Mouse (Mus musculus): ENCODE results near the gene Irs2. TPM values are rescaled to one million over a fixed set of nuclear protein-coding genes. Genes with fewer than 3 reads are reported as not detected.

The Irs2 gene
- polyA plus RNA-seq, 1 experiment from 2014 or later: 6.1 TPM

DNA sequence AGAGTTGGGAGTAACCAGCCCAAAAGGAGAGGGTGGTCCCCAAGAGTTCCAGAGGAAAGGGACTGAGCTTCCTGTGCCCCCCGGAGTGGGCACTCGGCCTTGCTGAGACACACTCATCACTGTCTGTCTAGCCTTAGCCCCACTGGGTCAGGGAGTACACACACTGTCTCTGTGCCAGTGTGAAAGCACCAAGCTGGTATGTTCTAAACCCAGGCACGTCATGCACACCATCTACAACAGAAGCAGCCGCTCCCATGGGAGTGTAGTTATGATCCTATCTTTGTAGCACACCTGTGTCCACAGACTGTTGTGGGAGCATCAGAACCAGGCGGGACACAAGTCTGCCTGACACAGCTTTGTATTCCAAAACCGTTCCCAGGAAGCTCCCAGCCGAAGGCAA is 31.8 kb upstream of the Irs2 start:
- H3K4me3 ChIP-seq (ENCODE audit: low read depth, low read length): no peak overlapping the region
- no peak for ATAC-seq (ENCODE audit: low read depth)

DNA sequence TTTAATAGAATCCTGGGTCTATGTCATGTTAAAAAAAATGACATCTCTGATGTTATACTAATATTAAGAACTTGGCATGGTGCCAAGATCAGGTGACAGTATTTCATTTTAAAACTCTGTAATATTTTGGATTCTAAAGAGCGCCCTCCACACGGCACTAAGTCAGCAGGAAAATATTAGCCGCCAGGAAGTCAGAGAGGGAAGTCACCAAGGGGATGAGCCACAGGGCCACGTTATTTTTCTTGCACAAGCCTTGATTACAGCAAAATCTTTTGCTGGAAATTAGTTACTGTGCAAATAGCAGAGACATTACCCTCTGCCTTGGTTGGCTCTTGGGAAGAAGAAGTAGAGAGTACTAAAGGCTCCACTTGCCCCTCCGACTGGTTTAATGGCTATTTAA is 30.5 kb upstream of the Irs2 start:
- H3K4me3 ChIP-seq (ENCODE audit: low read depth, low read length): no peak overlapping the region
- H3K9ac ChIP-seq (replicated peaks; ENCODE audit: low read depth, low read length): no peak overlapping the region
- H3K36me3 ChIP-seq (ENCODE audit: control insufficient read depth, insufficient read depth, low read length): no peaks in the 10 kb centered on the region
- no peak overlapping the region for H3K4me2 ChIP-seq (ENCODE audit: low read depth, low read length)
- ATAC-seq (ENCODE audit: low read depth): no peak
- no peaks in the 10 kb centered on the region for H3K27me3 ChIP-seq (ENCODE audit: control insufficient read depth, insufficient read depth, low read length)
- H3K9me3 ChIP-seq (ENCODE audit: control insufficient read depth, low read length): no peaks in the 10 kb centered on the region
- 77% methylated on average over 5 of the region's 5 CpGs for WGBS
- H3K27ac ChIP-seq (ENCODE audit: low read depth, low read length): no peak overlapping the region
- H3K4me1 ChIP-seq (ENCODE audit: control insufficient read depth, insufficient read depth, low read length): 0 out of 2 replicates have a peak, but pooled peaks cover 2% of the 10 kb centered on the region

More for the DNA sequence above, 31.8 kb upstream of the Irs2 start:
- no peaks in the 10 kb centered on the region for H3K36me3 ChIP-seq (ENCODE audit: control insufficient read depth, insufficient read depth, low read length)
- WGBS: 83% methylated on average over 7 of the region's 7 CpGs
- 0 out of 2 replicates have a peak, but pooled peaks cover 2% of the 10 kb centered on the region for H3K4me1 ChIP-seq (ENCODE audit: control insufficient read depth, insufficient read depth, low read length)
- no peak overlapping the region for H3K27ac ChIP-seq (ENCODE audit: low read depth, low read length)
- no peak overlapping the region for H3K9ac ChIP-seq (replicated peaks; ENCODE audit: low read depth, low read length)
- no peaks in the 10 kb centered on the region for H3K9me3 ChIP-seq (ENCODE audit: control insufficient read depth, low read length)
- H3K27me3 ChIP-seq (ENCODE audit: control insufficient read depth, insufficient read depth, low read length): no peaks in the 10 kb centered on the region
- H3K4me2 ChIP-seq (ENCODE audit: low read depth, low read length): no peak overlapping the region

GRCm38 (mm10) chr8:11038367-11038766 is 30.1 kb upstream of the Irs2 start:
- H3K27me3 ChIP-seq (ENCODE audit: control insufficient read depth, insufficient read depth, low read length): no peaks in the 10 kb centered on the region
- WGBS: 88% methylated on average over 5 of the region's 5 CpGs
- H3K4me1 ChIP-seq (ENCODE audit: control insufficient read depth, insufficient read depth, low read length): 0 out of 2 replicates have a peak, but pooled peaks cover 2% of the 10 kb centered on the region
- H3K9me3 ChIP-seq (ENCODE audit: control insufficient read depth, low read length): no peaks in the 10 kb centered on the region
- H3K4me3 ChIP-seq (ENCODE audit: low read depth, low read length): no peak overlapping the region
- ATAC-seq (ENCODE audit: low read depth): no peak
- H3K36me3 ChIP-seq (ENCODE audit: control insufficient read depth, insufficient read depth, low read length): no peaks in the 10 kb centered on the region
- no peak overlapping the region for H3K4me2 ChIP-seq (ENCODE audit: low read depth, low read length)
- no peak overlapping the region for H3K27ac ChIP-seq (ENCODE audit: low read depth, low read length)
- no peak overlapping the region for H3K9ac ChIP-seq (replicated peaks; ENCODE audit: low read depth, low read length)

DNA sequence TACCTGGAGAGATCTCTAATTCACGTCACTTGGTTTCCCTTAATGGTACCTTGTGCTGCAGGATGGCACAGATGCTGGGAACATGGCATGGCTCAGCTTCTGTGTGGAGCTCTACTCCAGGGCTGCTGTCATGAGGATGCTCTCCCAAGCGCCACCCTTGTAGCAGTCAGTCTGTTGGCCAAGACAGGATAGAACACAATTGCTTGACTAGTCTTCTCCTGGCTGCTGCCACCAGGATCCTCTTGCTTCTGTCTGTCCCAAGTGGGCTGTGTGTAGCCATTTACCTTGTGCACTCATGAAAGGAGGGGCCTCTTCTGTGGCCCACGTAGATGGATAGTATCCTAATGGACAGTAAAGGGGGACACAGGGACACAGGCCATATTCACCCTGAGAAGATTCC is 28.5 kb upstream of the Irs2 start:
- Histone ChIP-seq H3K4me1 (ENCODE audit: control insufficient read depth, insufficient read depth, low read length) (0 out of 2 replicates have a peak, but pooled peaks cover 2% of the 10 kb centered on the region), H3K4me2 (ENCODE audit: low read depth, low read length) (no peak overlapping the region), H3K36me3 (ENCODE audit: control insufficient read depth, insufficient read depth, low read length) (no peaks in the 10 kb centered on the region), H3K27me3 (ENCODE audit: control insufficient read depth, insufficient read depth, low read length) (no peaks in the 10 kb centered on the region), H3K9me3 (ENCODE audit: control insufficient read depth, low read length) (no peaks in the 10 kb centered on the region), H3K4me3 (ENCODE audit: low read depth, low read length) (no peak overlapping the region), H3K27ac (ENCODE audit: low read depth, low read length) (no peak overlapping the region), H3K9ac (replicated peaks; ENCODE audit: low read depth, low read length) (no peak overlapping the region)
- WGBS: 80% methylated on average over 3 of the region's 3 CpGs
- ATAC-seq (ENCODE audit: low read depth): no peak

GRCm38 (mm10) chr8:11035628-11036416 is 27.6 kb upstream of the Irs2 start:
- Histone ChIP-seq H3K9me3 (ENCODE audit: control insufficient read depth, low read length) (no peaks in the 10 kb centered on the region), H3K4me3 (ENCODE audit: low read depth, low read length) (no peak overlapping the region), H3K4me2 (ENCODE audit: low read depth, low read length) (0 out of 2 replicates have a peak overlapping the region, but pooled peaks have one; percentile 0), H3K4me1 (ENCODE audit: control insufficient read depth, insufficient read depth, low read length) (0 out of 2 replicates have a peak, but pooled peaks cover 2% of the 10 kb centered on the region), H3K27ac (ENCODE audit: low read depth, low read length) (no peak overlapping the region), H3K9ac (replicated peaks; ENCODE audit: low read depth, low read length) (no peak overlapping the region), H3K36me3 (ENCODE audit: control insufficient read depth, insufficient read depth, low read length) (no peaks in the 10 kb centered on the region), H3K27me3 (ENCODE audit: control insufficient read depth, insufficient read depth, low read length) (no peaks in the 10 kb centered on the region)
- peak; percentile 67; the same call in 1 of the 2 replicates for ATAC-seq (ENCODE audit: low read depth)
- 9% methylated on average over 19 of the region's 19 CpGs for WGBS

GRCm38 (mm10) chr8:11024871-11025270 is 16.6 kb upstream of the Irs2 start:
- ATAC-seq (ENCODE audit: low read depth): no peak
- Histone ChIP-seq H3K27me3 (ENCODE audit: control insufficient read depth, insufficient read depth, low read length) (no peaks in the 10 kb centered on the region), H3K9ac (replicated peaks; ENCODE audit: low read depth, low read length) (no peak overlapping the region), H3K36me3 (ENCODE audit: control insufficient read depth, insufficient read depth, low read length) (no peaks in the 10 kb centered on the region), H3K4me1 (ENCODE audit: control insufficient read depth, insufficient read depth, low read length) (no peaks in the 10 kb centered on the region), H3K27ac (ENCODE audit: low read depth, low read length) (no peak overlapping the region), H3K4me3 (ENCODE audit: low read depth, low read length) (no peak overlapping the region), H3K4me2 (ENCODE audit: low read depth, low read length) (no peak overlapping the region), H3K9me3 (ENCODE audit: control insufficient read depth, low read length) (no peaks in the 10 kb centered on the region)
- 66% methylated on average over 3 of the region's 3 CpGs for WGBS

- no peaks in the 10 kb centered on the region for H3K9me3 ChIP-seq (ENCODE audit: control insufficient read depth, low read length)
- H3K36me3 ChIP-seq (ENCODE audit: control insufficient read depth, insufficient read depth, low read length): no peaks in the 10 kb centered on the region
- H3K4me2 ChIP-seq (ENCODE audit: low read depth, low read length): no peak overlapping the region
- no peak overlapping the region for H3K4me3 ChIP-seq (ENCODE audit: low read depth, low read length)
- no peaks in the 10 kb centered on the region for H3K27me3 ChIP-seq (ENCODE audit: control insufficient read depth, insufficient read depth, low read length)
- no peak overlapping the region for H3K27ac ChIP-seq (ENCODE audit: low read depth, low read length)
- WGBS: 91% methylated on average over 9 of the region's 9 CpGs
- no peaks in the 10 kb centered on the region for H3K4me1 ChIP-seq (ENCODE audit: control insufficient read depth, insufficient read depth, low read length)
- H3K9ac ChIP-seq (replicated peaks; ENCODE audit: low read depth, low read length): no peak overlapping the region
- ATAC-seq (ENCODE audit: low read depth): no peak
Measured at GRCm38 (mm10) chr8:11020949-11021572, 12.8 kb upstream of the Irs2 start.

DNA sequence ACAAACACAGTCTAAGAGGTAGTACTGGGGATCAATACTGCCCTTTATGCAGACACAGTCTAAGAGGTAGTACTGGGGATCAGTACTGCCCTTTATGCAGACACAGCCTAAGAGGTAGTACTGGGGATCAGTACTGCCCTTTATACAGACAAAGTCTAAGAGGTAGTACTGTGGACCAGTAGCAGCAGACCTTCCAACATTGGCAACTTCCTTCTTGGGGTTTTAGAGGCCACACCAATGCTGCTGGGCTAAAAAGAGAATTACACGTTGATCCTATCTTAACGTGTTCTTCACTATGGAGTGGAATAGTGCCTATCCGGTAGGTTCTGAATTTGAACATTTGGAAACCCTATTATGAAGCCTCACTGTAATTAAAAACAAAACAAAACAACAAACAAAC is 7.4 kb upstream of the Irs2 start:
- ATAC-seq (ENCODE audit: low read depth): no peak
- Histone ChIP-seq H3K4me1 (ENCODE audit: control insufficient read depth, insufficient read depth, low read length) (peaks cover 6% of the 10 kb centered on the region; the same call in 1 of the 2 replicates), H3K4me2 (ENCODE audit: low read depth, low read length) (no peak overlapping the region), H3K9me3 (ENCODE audit: control insufficient read depth, low read length) (no peaks in the 10 kb centered on the region), H3K9ac (replicated peaks; ENCODE audit: low read depth, low read length) (no peak overlapping the region), H3K27ac (ENCODE audit: low read depth, low read length) (no peak overlapping the region), H3K4me3 (ENCODE audit: low read depth, low read length) (no peak overlapping the region), H3K27me3 (ENCODE audit: control insufficient read depth, insufficient read depth, low read length) (no peaks in the 10 kb centered on the region), H3K36me3 (ENCODE audit: control insufficient read depth, insufficient read depth, low read length) (no peaks in the 10 kb centered on the region)
- WGBS: 89% methylated on average over 3 of the region's 3 CpGs

DNA sequence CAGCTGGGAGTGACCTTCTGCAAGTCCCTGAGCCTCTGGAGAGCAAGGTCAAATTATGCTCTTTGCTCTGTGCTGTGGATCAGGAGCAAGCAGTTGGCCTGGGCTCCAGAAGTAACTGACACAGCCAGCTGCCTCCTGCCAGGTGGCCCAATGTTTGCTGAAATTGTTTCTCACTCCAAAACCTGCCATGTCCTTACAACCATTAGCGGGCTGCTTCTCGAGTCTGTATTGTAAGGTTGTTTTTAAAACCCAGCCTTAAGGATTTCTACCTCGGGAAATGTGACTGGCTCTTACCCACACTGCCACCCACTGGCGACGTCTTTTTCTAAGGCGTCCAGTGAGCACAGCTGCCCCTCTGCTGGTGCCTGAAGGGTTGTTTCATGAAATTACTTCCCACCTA is 5.0 kb upstream of the Irs2 start:
- H3K36me3 ChIP-seq (ENCODE audit: control insufficient read depth, insufficient read depth, low read length): no peaks in the 10 kb centered on the region
- ATAC-seq (ENCODE audit: low read depth): no peak
- H3K9me3 ChIP-seq (ENCODE audit: control insufficient read depth, low read length): no peaks in the 10 kb centered on the region
- peaks cover 11% of the 10 kb centered on the region; the same call in 1 of the 2 replicates for H3K4me1 ChIP-seq (ENCODE audit: control insufficient read depth, insufficient read depth, low read length)
- WGBS: 0% methylated on average over 6 of the region's 6 CpGs
- no peak overlapping the region for H3K4me3 ChIP-seq (ENCODE audit: low read depth, low read length)
- no peak overlapping the region for H3K27ac ChIP-seq (ENCODE audit: low read depth, low read length)
- H3K9ac ChIP-seq (replicated peaks; ENCODE audit: low read depth, low read length): no peak overlapping the region
- H3K4me2 ChIP-seq (ENCODE audit: low read depth, low read length): no peak overlapping the region
- H3K27me3 ChIP-seq (ENCODE audit: control insufficient read depth, insufficient read depth, low read length): no peaks in the 10 kb centered on the region
